Mouse (Mus musculus): Measurements from ENCODE around the gene Leng9.

The Leng9 gene

GRCm38 (mm10) chr7:4124315-4124759, 25.8 kb downstream of the Leng9 start:
- DNase-seq (ENCODE audit: low spot score): peak; percentile 75

- DNase-seq (ENCODE audit: low spot score): peak; percentile 48
Observed at GRCm38 (mm10) chr7:4123732-4124131, 26.4 kb downstream of the Leng9 start.

GRCm38 (mm10) chr7:4122783-4123182, 27.4 kb downstream of the Leng9 start:
- DNase-seq (ENCODE audit: low spot score): no peak

GRCm38 (mm10) chr7:4122076-4122768, 28.0 kb downstream of the Leng9 start:
- DNase-seq (ENCODE audit: low spot score): no peak

GRCm38 (mm10) chr7:4119976-4120921, 29.9 kb downstream of the Leng9 start:
- DNase-seq (ENCODE audit: low spot score): no peak

- DNase-seq (ENCODE audit: low spot score): no peak
Observed at GRCm38 (mm10) chr7:4119344-4119902, 30.8 kb downstream of the Leng9 start, which contains the start of gene Ttyh1. Gene Ttyh1, plus strand, starts transcription at chr7:4119408.

GRCm38 (mm10) chr7:4117050-4117814, 32.9 kb downstream of the Leng9 start:
- no peak for DNase-seq (ENCODE audit: low spot score)

GRCm38 (mm10) chr7:4111766-4112165, 38.4 kb downstream of the Leng9 start:
- no peak for DNase-seq (ENCODE audit: low spot score)

- peak; percentile 46 for DNase-seq (ENCODE audit: low spot score)
Observed at GRCm38 (mm10) chr7:4103411-4103810, 46.8 kb downstream of the Leng9 start.

- DNase-seq (ENCODE audit: low spot score): no peak
Observed at GRCm38 (mm10) chr7:4101144-4101543, 49.0 kb downstream of the Leng9 start.

GRCm38 (mm10) chr7:4098832-4099231, 51.3 kb downstream of the Leng9 start:
- no peak for DNase-seq (ENCODE audit: low spot score)

GRCm38 (mm10) chr7:4098301-4098700, 51.9 kb downstream of the Leng9 start:
- DNase-seq (ENCODE audit: low spot score): no peak

All from MN1 (cell line).